Comparison of ENCODE assay signal across 8 mouse cellular contexts in the genomic region with DNA sequence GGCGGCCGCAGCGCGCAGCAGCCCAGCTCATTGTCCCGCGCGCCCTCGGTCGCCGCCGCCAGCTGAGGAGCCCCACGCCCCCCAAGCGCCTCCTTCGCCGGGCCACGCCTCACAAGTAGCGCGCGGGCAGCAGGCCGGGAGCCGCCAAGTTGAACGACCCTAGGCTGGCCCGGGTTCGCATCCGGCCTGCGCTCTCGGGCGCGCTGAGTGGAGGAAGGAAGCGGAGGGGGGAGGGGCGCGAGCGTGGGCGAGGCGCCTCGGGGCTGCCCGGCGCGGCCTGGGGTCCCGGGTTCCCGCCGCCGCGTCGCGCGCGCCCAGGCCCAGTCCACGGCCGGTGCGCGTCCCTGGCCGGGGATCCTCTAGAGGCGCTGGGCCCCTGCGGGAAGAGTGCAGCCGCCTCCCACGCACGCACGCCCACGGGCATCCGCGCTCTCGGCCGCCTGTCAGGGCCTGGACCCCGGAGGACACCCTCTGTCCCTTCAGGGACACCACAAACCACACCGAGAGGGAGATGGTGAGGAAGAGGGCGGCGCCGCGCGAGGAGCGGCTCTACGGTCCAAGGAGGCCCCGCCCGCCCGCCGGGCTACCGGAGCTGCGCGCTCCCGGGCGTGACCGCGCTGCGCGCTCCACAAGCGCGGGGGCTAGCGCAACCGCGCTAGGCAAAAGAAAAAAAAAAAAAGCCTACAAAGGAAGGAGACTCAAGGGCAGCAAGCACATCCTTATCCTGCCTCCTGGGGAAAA. TPM values are rescaled to one million over a fixed set of nuclear protein-coding genes. Genes with fewer than 3 reads are reported as not detected.
A peak's percentile ranks its signal among the peaks of the same experiment; 100 is the strongest.
DNase-seq lines count a peak whose midpoint lies in the region; ATAC-seq and TF ChIP-seq lines count a peak whose summit lies in the region.

A gene (minus strand): TSS at position 510 of the 741 bp plus-strand sequence.

- WGBS in heart, embryonic 12.5 days: under 1% methylated on average over 71 of the region's 91 CpGs
- WGBS in kidney, embryonic 15.5 days: under 1% methylated on average over 87 of the region's 91 CpGs
- WGBS in liver, adult 2 months: 1% methylated on average over 86 of the region's 91 CpGs

- TF ChIP-seq CTCF in brain, embryonic 14.5 days (IDR thresholded peaks at IDR 0.05; ENCODE audit: borderline replicate concordance, extremely low read depth, insufficient read depth, insufficient read length): no peak
- no peak for TF ChIP-seq CTCF in liver, adult 2 months (IDR thresholded peaks at IDR 0.05; ENCODE audit: low read depth, low read length)

- ATAC-seq in erythroid progenitor cell, adult 5-6 weeks (replicated peaks; ENCODE audit: low FRiP score, poor library complexity, severe bottlenecking): no peak
- peak; percentile 88 for ATAC-seq in heart, embryonic 12.5 days (ENCODE audit: insufficient number of reproducible peaks, low FRiP score)
- peak; percentile 93 for ATAC-seq in kidney, embryonic 15.5 days (replicated peaks; ENCODE audit: low FRiP score)

- no peaks in the 10 kb centered on the region for H3K79me2 ChIP-seq in liver, adult 2 months (ENCODE audit: control insufficient read depth, insufficient read depth, low read length)

- peak within 1 kb of the TSS; percentile 95 for H3K4me2 ChIP-seq in heart, embryonic 12.5 days
- peak within 1 kb of the TSS; percentile 87 for H3K4me2 ChIP-seq in kidney, embryonic 15.5 days

- H3K4me1 ChIP-seq in heart, embryonic 12.5 days (replicated peaks): peaks cover 7% of the 10 kb centered on the region; the same call in 1 of the 2 replicates
- H3K4me1 ChIP-seq in kidney, embryonic 15.5 days: peaks cover 12% of the 10 kb centered on the region
- no peaks in the 10 kb centered on the region for H3K4me1 ChIP-seq in liver, adult 2 months (ENCODE audit: control insufficient read depth, insufficient read depth, low read length)

- peak; percentile 94 for TF ChIP-seq POLR2A in brain, embryonic 14.5 days (IDR thresholded peaks at IDR 0.05; ENCODE audit: borderline replicate concordance, extremely low read depth, insufficient read depth, insufficient read length, poor library complexity, severe bottlenecking)
- TF ChIP-seq POLR2A in liver, adult 2 months (IDR thresholded peaks at IDR 0.05; ENCODE audit: extremely low read depth, insufficient read depth, low read length): no peak

- H3K27me3 ChIP-seq in heart, embryonic 12.5 days (replicated peaks): peaks cover 10% of the 10 kb centered on the region; the same call in 1 of the 2 replicates
- peaks cover 20% of the 10 kb centered on the region for H3K27me3 ChIP-seq in kidney, embryonic 15.5 days
- peaks cover 15% of the 10 kb centered on the region for H3K27me3 ChIP-seq in liver, adult 2 months (ENCODE audit: control insufficient read depth, insufficient read depth, low read length)

- no peak within 1 kb of the TSS for H3K27ac ChIP-seq in heart, embryonic 12.5 days (ENCODE audit: poor library complexity, severe bottlenecking)
- H3K27ac ChIP-seq in kidney, embryonic 15.5 days: peak within 1 kb of the TSS; percentile 75
- H3K27ac ChIP-seq in liver, adult 2 months (replicated peaks; ENCODE audit: insufficient read depth, low read depth, low read length): peak within 1 kb of the TSS; percentile 87

- no peaks in the 10 kb centered on the region for H3K36me3 ChIP-seq in heart, embryonic 12.5 days
- no peaks in the 10 kb centered on the region for H3K36me3 ChIP-seq in kidney, embryonic 15.5 days
- H3K36me3 ChIP-seq in liver, adult 2 months (ENCODE audit: control insufficient read depth, insufficient read depth, low read length): no peaks in the 10 kb centered on the region

- H3K4me3 ChIP-seq in heart, embryonic 12.5 days: peak within 1 kb of the TSS; percentile 70
- H3K4me3 ChIP-seq in kidney, embryonic 15.5 days (replicated peaks): peak within 1 kb of the TSS; percentile 82
- H3K4me3 ChIP-seq in liver, adult 2 months (ENCODE audit: insufficient read depth, low read depth, low read length): peak within 1 kb of the TSS; percentile 84

- DNase-seq in CD4-positive helper T cell, adult 2 months (ENCODE audit: low read depth, low spot score): peak; percentile 85
- peak; percentile 96 for DNase-seq in brain, embryonic 14.5 days (ENCODE audit: low read depth)
- DNase-seq in liver, adult 2 months (ENCODE audit: extremely low read depth, low read depth, low spot score): peak; percentile 5
- peak; percentile 65 for DNase-seq in naive thymus-derived CD4-positive, alpha-beta T cell, adult 2 months (ENCODE audit: low read depth)
- peak; percentile 60 to 81 for DNase-seq in spleen, postnatal 4 days (ENCODE audit: low spot score in 2 of 2)

- peak within 1 kb of the TSS; percentile 81 for H3K9ac ChIP-seq in heart, embryonic 12.5 days
- H3K9ac ChIP-seq in kidney, embryonic 15.5 days: peak within 1 kb of the TSS; percentile 71
- peak within 1 kb of the TSS; percentile 89 for H3K9ac ChIP-seq in liver, adult 2 months (ENCODE audit: low read depth, low read length)

- no peaks in the 10 kb centered on the region for H3K9me3 ChIP-seq in heart, embryonic 12.5 days (replicated peaks)
- H3K9me3 ChIP-seq in kidney, embryonic 15.5 days (replicated peaks): no peaks in the 10 kb centered on the region

RNA-seq across cellular contexts. Expression of the gene that starts here (rescaled TPM):
- 190 and 227 TPM in 2 replicates for polyA plus RNA-seq in brain, embryonic 14.5 days (2012; rRNA removed)
- total RNA-seq in erythroid progenitor cell, adult 5-6 weeks (2015; ENCODE audit: low replicate concordance): 57.7 and 65.0 TPM in 2 replicates
- 36.8 and 66.1 TPM in 2 replicates for total RNA-seq in erythroid progenitor cell, adult 5-6 weeks (2017; ENCODE audit: low replicate concordance)
- 5.1 and 5.9 TPM in 2 replicates for polyA plus RNA-seq in heart, embryonic 12.5 days (2016; fragmentation: Nextera tagmentation; extraction: Ambion mirVana)
- 3.4 and 3.8 TPM in 2 replicates for polyA plus RNA-seq in kidney, embryonic 15.5 days (2015; fragmentation: Nextera tagmentation; extraction: Ambion mirVana)
- total RNA-seq in liver, adult 2 months (2014; rRNA removed): 0.28 and 0.67 TPM in 2 replicates
- 0.34 and 0.87 TPM in 2 replicates for polyA plus RNA-seq in liver, adult 2 months (2012; rRNA removed)

Comparison
In these comparisons a context has a peak if more than half of its experiments do, and no peak if none do; other contexts are left out.
1. RNA of the gene that starts here (total RNA-seq): 36.8 to 66.1 TPM in erythroid progenitor cell, adult 5-6 weeks; 0.28 to 0.67 TPM in liver, adult 2 months; every median in the first group is over 10 times any median in the second.
2. RNA of the gene that starts here (polyA plus RNA-seq): 190 to 227 TPM in brain, embryonic 14.5 days; 5.1 to 5.9 TPM in heart, embryonic 12.5 days, 3.4 to 3.8 TPM in kidney, embryonic 15.5 days and 0.34 to 0.87 TPM in liver, adult 2 months; every median in the first group is over 10 times any median in the second.
3. Peak in DNase-seq, H3K4me3 ChIP-seq, H3K27ac ChIP-seq and H3K9ac ChIP-seq in liver, adult 2 months; RNA of the gene not detected or under 1 TPM.
4. DNase-seq: peak in every context shown above with its lines; median percentile 96 in brain, embryonic 14.5 days; 85 in CD4-positive helper T cell, adult 2 months; 70 in spleen, postnatal 4 days; 65 in naive thymus-derived CD4-positive, alpha-beta T cell, adult 2 months; 5 in liver, adult 2 months.
5. Peak in every context shown above with its lines, with median percentiles within 50 percentile points of each other: H3K4me3 ChIP-seq and H3K9ac ChIP-seq.